Mouse (Mus musculus) bone marrow macrophage, adult 2 months (primary cell): Measurements from ENCODE around the gene Col6a6.

ENCODE experiments used
- CTCF ChIP-seq: IDR thresholded peaks from 2 replicates; pipeline ENCODE4 v1.5.1; 2012; ENCODE audit warnings: low read depth, mild to moderate bottlenecking, low read length, moderate library complexity
- POLR2A ChIP-seq: IDR thresholded peaks from 2 replicates; pipeline ENCODE4 v1.6.1; 2012; ENCODE audit warnings: mild to moderate bottlenecking, low read depth, low read length, borderline replicate concordance

DNA sequence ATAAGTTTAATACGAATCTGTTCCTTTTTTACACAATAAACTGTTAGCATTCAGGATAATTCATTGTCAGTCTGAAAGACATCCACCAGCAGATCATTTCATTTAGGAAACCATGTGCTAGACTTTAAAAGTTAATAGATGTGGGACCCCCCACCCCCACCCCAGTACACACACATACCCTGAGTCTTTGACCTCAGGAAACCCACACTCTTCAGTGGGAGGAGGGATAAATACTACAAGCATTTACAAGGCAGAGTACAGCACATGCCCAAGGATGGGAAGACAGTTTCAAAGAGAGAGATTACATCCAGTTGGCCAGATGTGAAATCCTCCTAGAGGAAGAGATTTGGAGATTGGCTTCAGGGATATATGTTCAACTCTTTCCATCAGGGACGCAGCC, 87.5 kb downstream of the Col6a6 start:
- TF ChIP-seq CTCF (no peak), POLR2A (no peak)
